Mouse (Mus musculus) Patski (cell line): Measurements from ENCODE around the gene Ap1g1. TPM values are rescaled to one million over a fixed set of nuclear protein-coding genes. Genes with fewer than 3 reads are reported as not detected.
"Not testable (repeated sequence)": the region's sequence is repeated elsewhere in the genome, so short reads cannot be mapped to it uniquely, and the experiment has no call there.

Experiments
- ATAC-seq: fragments of 100-300 bp; one replicate; pipeline ENCODE4 v1.8.0; 2021
- CTCF ChIA-PET: fragments of 350-600 bp; sonication (Branson Sonifier 250); formaldehyde crosslinking; loops from one replicate; lab custom pipeline; 2022; ENCODE audit warnings: inconsistent platforms; lab: Charles Lee
- POLR2A ChIA-PET: fragments of 350-600 bp; sonication (Branson Sonifier 250); formaldehyde crosslinking; loops from one replicate; lab custom pipeline; 2022; ENCODE audit warnings: antibody characterized with exemption, inconsistent platforms; lab: Charles Lee
- DNase-seq: peaks from one replicate; pipeline ENCODE4 v3.0.0-alpha.2; 2011; ENCODE audit warnings: low read depth, low spot score
- H3K27me3 ChIP-seq: fragments of 371-371 bp; one replicate; pipeline ENCODE4 v1.5.1; 2021
- CTCF ChIP-seq: fragments of 100-300 bp; IDR thresholded peaks from one replicate; pipeline ENCODE4 v1.5.1; 2021
- in situ Hi-C: fragments of 300-500 bp; cut with MboI; formaldehyde crosslinking; loops from 3 replicates; pipeline ENCODE4 v1.11.1; 2018; ENCODE audit warnings: low pct_unique_long_range_greater_than_20kb, mixed read lengths
- polyA plus RNA-seq: library from polyadenylated mRNA; unstranded; gene quantifications from one replicate; pipeline ENCODE4 v1.2.3, GENCODE M21; 2021

The Ap1g1 gene
- polyA plus RNA-seq, 1 experiment from 2014 or later = 104 TPM

DNA sequence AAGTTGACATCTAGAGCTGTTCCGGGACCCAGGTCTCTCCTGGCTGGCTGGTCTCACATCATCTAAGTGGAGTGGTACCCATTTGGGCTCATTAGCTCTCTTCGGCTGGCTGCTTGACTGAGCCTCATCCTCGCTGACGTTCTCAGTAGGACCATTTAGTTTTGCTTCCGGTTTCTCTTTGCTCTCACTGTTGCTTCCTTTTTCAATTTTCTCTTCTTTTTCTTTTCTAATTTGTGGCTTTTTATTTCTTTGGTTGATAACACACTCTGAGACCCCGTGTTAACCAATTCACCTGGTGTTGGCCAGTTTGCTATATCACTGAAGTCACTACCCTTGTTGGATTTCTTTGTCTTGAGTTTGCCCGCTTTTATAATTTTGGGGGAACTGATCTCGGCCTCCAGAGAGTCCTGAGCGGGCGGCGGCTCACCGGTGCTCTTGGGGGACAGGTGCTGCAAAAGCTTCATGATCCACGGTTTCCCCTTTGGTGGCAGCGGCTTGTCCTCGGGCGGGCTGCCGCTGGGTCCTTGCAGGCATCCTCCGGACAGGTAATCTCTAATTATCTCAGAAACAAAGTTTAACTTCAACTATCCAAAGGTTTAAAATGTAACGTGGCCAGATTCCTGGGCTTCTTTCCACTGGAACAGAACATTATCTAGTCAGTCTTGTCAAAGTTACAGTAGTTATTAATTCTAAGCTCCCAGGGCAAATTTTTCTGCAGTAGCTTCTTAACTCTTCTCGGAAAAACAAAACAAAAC is 26.4 kb upstream of the Ap1g1 start:
- DNase-seq = no peak

DNA sequence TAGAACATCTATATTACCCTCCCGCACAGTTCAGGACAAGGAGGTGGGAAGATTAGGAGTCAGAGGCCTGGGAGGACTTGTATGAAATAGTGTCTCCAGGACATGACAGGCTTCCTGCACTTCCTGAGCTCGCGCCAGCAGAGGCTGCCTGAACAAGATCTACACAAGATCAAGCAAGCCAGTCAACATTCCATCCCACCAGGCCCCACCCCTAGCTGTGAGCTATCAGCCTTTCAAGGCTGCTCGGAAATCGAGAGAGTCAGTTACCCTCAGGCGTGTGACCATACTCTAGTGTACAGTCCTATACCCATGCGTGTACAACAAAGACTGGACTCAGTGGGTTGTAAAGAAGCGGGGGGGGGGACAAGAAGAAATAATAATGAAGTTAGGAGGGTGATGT is 23.7 kb upstream of the Ap1g1 start:
- in situ Hi-C loops = no loop called here
- no peak for ATAC-seq
- POLR2A ChIA-PET = no interaction called here
- no peak for TF ChIP-seq CTCF
- CTCF ChIA-PET = interaction anchor here (0.7 kb wide), 1 partner anchor 9 kb away, joined by 4 read pairs; no protein-coding TSS in a partner anchor
- H3K27me3 ChIP-seq = no peaks in the 10 kb centered on the region
- no peak for DNase-seq

More for the DNA sequence above, 26.4 kb upstream of the Ap1g1 start:
- no peaks in the 10 kb centered on the region for H3K27me3 ChIP-seq
- no peak for ATAC-seq
- TF ChIP-seq CTCF = no peak
- POLR2A ChIA-PET = interaction anchor here (1.3 to 1.5 kb wide), 2 partner anchors 17 to 46 kb away, joined by 3 to 4 read pairs; no protein-coding TSS in a partner anchor
- CTCF ChIA-PET = interaction anchor here (1.0 to 1.7 kb wide), 6 partner anchors 12 to 84 kb away, joined by 3 to 5 read pairs (median 4); no protein-coding TSS in a partner anchor
- in situ Hi-C loops = no loop called here

- CTCF ChIA-PET = not testable (repeated sequence)
These were observed 22.8 kb upstream of the Ap1g1 start for GRCm38 (mm10) chr8:109755554-109755953.

DNA sequence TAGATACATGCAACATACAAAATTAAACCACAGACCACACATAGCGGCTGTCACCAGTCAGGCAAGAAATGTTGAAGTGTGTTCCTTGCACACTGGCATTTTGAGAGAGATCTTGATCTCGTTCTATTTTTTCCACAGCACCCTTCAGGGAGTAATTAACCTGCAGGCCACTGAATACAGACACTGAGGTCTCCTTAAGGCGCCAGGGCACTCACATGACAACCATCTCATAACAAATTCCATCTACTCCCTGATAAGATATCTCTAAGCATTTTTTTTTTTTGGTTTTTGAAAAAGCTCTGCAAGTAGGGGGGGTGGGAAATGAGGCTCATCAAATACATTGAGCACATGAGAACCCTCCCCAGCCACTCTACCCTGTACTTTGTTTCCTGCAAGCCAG is 21.5 kb upstream of the Ap1g1 start:
- ChIA-PET CTCF (interaction anchor here (1.2 kb wide), 1 partner anchor 21 kb away, joined by 3 read pairs; no protein-coding TSS in a partner anchor), POLR2A (interaction anchor here (0.6 kb wide), 2 partner anchors 31 to 256 kb away, joined by 3 read pairs; no protein-coding TSS in a partner anchor)
- H3K27me3 ChIP-seq = no peaks in the 10 kb centered on the region
- ATAC-seq = no peak
- TF ChIP-seq CTCF = no peak
- DNase-seq = no peak
- in situ Hi-C loops = no loop called here

More at GRCm38 (mm10) chr8:109755554-109755953, 22.8 kb upstream of the Ap1g1 start:
- POLR2A ChIA-PET = interaction anchor here (0.6 kb wide), 1 partner anchor 27 kb away, joined by 3 read pairs; no protein-coding TSS in a partner anchor
- ATAC-seq, DNase-seq, in situ Hi-C loops, H3K27me3 ChIP-seq: not testable (repeated sequence)

- ATAC-seq = no peak
- no peak for TF ChIP-seq CTCF
- ChIA-PET POLR2A (no interaction called here), CTCF (interaction anchor here (1.0 to 1.6 kb wide), 2 partner anchors 14 to 15 kb away, joined by 3 read pairs; no protein-coding TSS in a partner anchor)
- DNase-seq = no peak
- no peaks in the 10 kb centered on the region for H3K27me3 ChIP-seq
- in situ Hi-C loops = no loop called here
These were observed 18.9 kb upstream of the Ap1g1 start for GRCm38 (mm10) chr8:109759426-109759825.

DNA sequence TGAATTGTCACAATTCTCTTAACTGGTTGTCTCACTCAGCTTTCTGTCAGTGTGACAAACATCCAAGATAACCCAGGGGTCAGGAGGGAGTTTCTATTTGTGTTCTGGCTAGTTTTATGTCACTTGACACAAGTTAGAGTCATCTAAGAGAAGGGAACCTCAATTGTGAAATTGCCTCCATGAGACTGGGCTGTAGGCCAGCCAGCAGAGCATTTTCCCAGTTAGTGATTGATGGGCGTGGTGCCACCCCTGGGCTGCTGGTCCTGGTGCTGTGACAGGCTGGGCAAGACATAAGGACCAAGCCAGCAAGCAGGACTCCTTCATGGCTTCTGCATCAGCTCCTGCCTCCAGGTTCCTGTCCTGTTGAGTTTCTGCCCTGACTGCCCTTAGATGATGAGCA is 18.1 kb upstream of the Ap1g1 start:
- ChIA-PET CTCF (interaction anchor here (1.0 to 1.6 kb wide), 2 partner anchors 13 to 14 kb away, joined by 3 read pairs; no protein-coding TSS in a partner anchor), POLR2A (no interaction called here)
- H3K27me3 ChIP-seq = no peaks in the 10 kb centered on the region
- no peak for DNase-seq
- no peak for ATAC-seq
- in situ Hi-C loops = no loop called here
- no peak for TF ChIP-seq CTCF

- no peaks in the 10 kb centered on the region for H3K27me3 ChIP-seq
- in situ Hi-C loops = no loop called here
- POLR2A ChIA-PET = interaction anchor here (0.7 to 1.4 kb wide), 4 partner anchors 11 to 28 kb away, joined by 3 to 5 read pairs (median 4); partner anchors contain the start of gene Ap1g1
- no peak for TF ChIP-seq CTCF
- ATAC-seq (peak; percentile 94), DNase-seq (peak; percentile 88)
- CTCF ChIA-PET = interaction anchor here (0.7 to 2.2 kb wide), 4 partner anchors 12 to 43 kb away, joined by 3 to 6 read pairs (median 4); no protein-coding TSS in a partner anchor
These were observed 14.3 kb upstream of the Ap1g1 start for GRCm38 (mm10) chr8:109764031-109764430.

DNA sequence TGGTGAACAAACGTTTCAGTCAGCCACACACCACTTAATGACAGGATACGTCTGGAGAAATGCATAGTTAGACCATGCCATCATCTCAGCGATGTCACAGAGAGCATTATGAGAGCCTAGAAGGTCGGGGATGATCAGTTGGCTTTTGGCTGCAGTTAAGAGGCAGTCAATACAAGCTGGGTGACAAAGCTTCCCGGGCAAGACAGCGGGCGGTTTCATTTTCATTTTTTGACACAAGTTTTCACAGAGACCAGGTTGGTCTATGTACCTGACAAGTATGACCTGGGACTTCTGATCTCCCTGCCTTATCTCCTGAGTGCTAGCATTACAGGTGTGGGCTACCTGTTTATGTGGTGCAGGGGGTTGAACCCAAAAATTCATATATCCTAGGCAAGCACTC is 12.3 kb upstream of the Ap1g1 start:
- in situ Hi-C loops = no loop called here
- DNase-seq = no peak
- peak; percentile 9 for ATAC-seq
- CTCF ChIA-PET = interaction anchor here (1.0 to 2.6 kb wide), 3 partner anchors 10 to 78 kb away, joined by 3 to 14 read pairs (median 3); no protein-coding TSS in a partner anchor
- POLR2A ChIA-PET = no interaction called here
- no peaks in the 10 kb centered on the region for H3K27me3 ChIP-seq
- no peak for TF ChIP-seq CTCF

DNA sequence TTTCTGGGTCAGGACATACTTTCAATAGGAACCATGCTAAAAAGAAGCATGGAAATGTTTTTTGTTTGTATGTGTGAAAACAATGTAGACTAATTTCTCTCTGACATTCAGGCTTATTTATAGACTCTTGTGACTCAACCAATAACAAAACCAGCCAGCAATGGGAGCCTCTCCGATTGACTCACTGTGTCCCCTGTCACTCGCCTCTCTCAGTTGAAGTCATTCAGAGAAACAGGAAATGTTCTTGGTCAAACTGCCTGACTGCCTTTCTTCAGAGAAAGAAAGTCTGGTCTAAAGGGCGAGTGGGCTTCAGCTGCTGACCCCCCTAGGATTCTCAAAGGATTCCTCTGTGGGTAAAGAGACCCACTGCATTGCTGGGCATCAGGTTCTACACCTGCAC is 5.2 kb upstream of the Ap1g1 start:
- ATAC-seq (no peak), DNase-seq (no peak)
- H3K27me3 ChIP-seq = no peaks in the 10 kb centered on the region
- in situ Hi-C loops = no loop called here
- ChIA-PET POLR2A (no interaction called here), CTCF (interaction anchor here (1.4 kb wide), 1 partner anchor 13 kb away, joined by 3 read pairs; no protein-coding TSS in a partner anchor)
- no peak for TF ChIP-seq CTCF

DNA sequence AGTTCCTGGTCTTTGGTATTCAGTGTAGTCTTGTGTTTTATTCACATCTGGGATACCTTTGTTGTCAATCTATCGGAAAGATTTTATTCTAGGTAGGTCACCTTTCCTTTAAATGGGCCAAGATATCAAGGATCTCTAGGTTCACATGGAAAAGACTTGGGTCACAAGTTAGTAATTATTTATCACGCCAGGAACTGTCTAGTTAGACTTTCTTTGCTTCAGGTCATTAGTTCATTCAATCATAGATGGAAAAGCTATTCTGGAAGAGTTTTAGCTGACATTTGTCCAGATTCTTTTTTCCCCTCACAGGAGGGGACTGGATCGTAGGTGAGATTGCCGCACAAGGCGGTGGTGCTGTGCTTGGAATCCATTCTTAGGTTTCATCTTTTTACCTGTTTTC is 503 bp upstream of the Ap1g1 start:
- POLR2A ChIA-PET = interaction anchor here (0.6 to 1.2 kb wide), 8 partner anchors 9 to 112 kb away, joined by 3 to 9 read pairs (median 4); no protein-coding TSS in a partner anchor
- CTCF ChIA-PET = interaction anchor here (1.1 to 1.4 kb wide), 2 partner anchors 42 to 59 kb away, joined by 3 read pairs; no protein-coding TSS in a partner anchor
- in situ Hi-C loops = loop anchor here (5.0 kb wide), 1 partner anchor 71 kb away; the partner anchor contains the start of gene Zfp821
- no peak for ATAC-seq
- no peaks in the 10 kb centered on the region for H3K27me3 ChIP-seq
- TF ChIP-seq CTCF = no peak
- DNase-seq = no peak
